Mouse (Mus musculus) forebrain, postnatal 0 days (tissue): ENCODE results near the gene Dok7. TPM values are rescaled to one million over a fixed set of nuclear protein-coding genes. Genes with fewer than 3 reads are reported as not detected.

Source experiments
- ATAC-seq: fragments of 200-750 bp; cut with Nextera tagmentation; 2 replicates; pipeline ENCODE4 v1.8.0; 2017; ENCODE audit warnings: mild to moderate bottlenecking, moderate library complexity
- DNase-seq: peaks from one replicate; pipeline ENCODE4 v3.0.0-alpha.2; 2015
- H3K27ac ChIP-seq: fragments of 300-500 bp; sonication (generic); 2 replicates; pipeline ENCODE4 v1.5.1; 2014; ENCODE audit warnings: low read depth, mild to moderate bottlenecking, antibody characterized with exemption, low read length, moderate library complexity, mixed read lengths
- H3K27me3 ChIP-seq: fragments of 300-500 bp; sonication (generic); 2 replicates; pipeline ENCODE4 v1.6.1; 2014; ENCODE audit warnings: mild to moderate bottlenecking, low read length, mixed read lengths; ENCODE audit not compliant: insufficient read depth
- H3K36me3 ChIP-seq: fragments of 300-500 bp; sonication (generic); 2 replicates; pipeline ENCODE4 v1.6.1; 2014; ENCODE audit warnings: mild to moderate bottlenecking, moderate library complexity; ENCODE audit not compliant: insufficient read depth
- H3K4me1 ChIP-seq: fragments of 300-500 bp; sonication (generic); 2 replicates; pipeline ENCODE4 v1.6.1; 2014; ENCODE audit warnings: antibody characterized with exemption; ENCODE audit not compliant: insufficient read depth
- H3K4me2 ChIP-seq: fragments of 300-500 bp; sonication (generic); 2 replicates; pipeline ENCODE4 v1.6.1; 2014; ENCODE audit warnings: low read depth, mild to moderate bottlenecking, moderate library complexity
- H3K4me3 ChIP-seq: fragments of 300-500 bp; sonication (generic); 2 replicates; pipeline ENCODE4 v1.5.1; 2014; ENCODE audit warnings: low read depth, low read length, mixed read lengths
- H3K9ac ChIP-seq: fragments of 300-500 bp; sonication (generic); 2 replicates; pipeline ENCODE4 v1.6.1; 2014; ENCODE audit warnings: mild to moderate bottlenecking
- H3K9me3 ChIP-seq: fragments of 300-500 bp; sonication (generic); 2 replicates; pipeline ENCODE4 v1.6.1; 2016; ENCODE audit warnings: low read length
- CTCF ChIP-seq: sonication (generic); IDR thresholded peaks from 2 replicates; pipeline ENCODE4 v1.5.1; 2016; ENCODE audit warnings: antibody characterized with exemption, control low read depth, low read depth
- WGBS: fragments of 180-500 bp; shearing (Covaris S2); extraction: QIAGEN DNeasy Blood & Tissue Kit; methylation state at CpG from one replicate; pipeline ENCODE4 v1.1.7; 2014; 5-methylcytosine and 5-hydroxymethylcytosine counted together
- polyA plus RNA-seq: library from polyadenylated mRNA; unstranded; fragments of >200 nt; fragmentation: Nextera tagmentation; extraction: Ambion mirVana; gene quantifications from 2 replicates; pipeline ENCODE4 v1.2.1, GENCODE M21; 2015
- total RNA-seq: library from RNA; depleted of rRNA; stranded (reverse); fragments of >200 nt; gene quantifications from 2 replicates; pipeline ENCODE4 v1.2.3, GENCODE M21; 2014

The Dok7 gene
- total and polyA plus RNA-seq, 2 experiments from 2014 or later: 10.1 to 15.0 TPM

- Histone ChIP-seq H3K27me3 (no peaks in the 10 kb centered on the region), H3K4me3 (no peak overlapping the region), H3K9me3 (no peaks in the 10 kb centered on the region), H3K27ac (no peak overlapping the region), H3K4me2 (no peak overlapping the region), H3K36me3 (no peaks in the 10 kb centered on the region), H3K4me1 (no peaks in the 10 kb centered on the region), H3K9ac (no peak overlapping the region)
- TF ChIP-seq CTCF: no peak
- 81% methylated on average over 3 of the region's 3 CpGs for WGBS
- ATAC-seq (no peak), DNase-seq (no peak)
Observed at GRCm38 (mm10) chr5:35116002-35116401, 59.4 kb downstream of the Dok7 start.

- Histone ChIP-seq H3K27me3 (no peaks in the 10 kb centered on the region), H3K27ac (no peak overlapping the region), H3K4me3 (no peak overlapping the region), H3K4me1 (no peaks in the 10 kb centered on the region), H3K9ac (no peak overlapping the region), H3K9me3 (no peaks in the 10 kb centered on the region), H3K4me2 (no peak overlapping the region), H3K36me3 (no peaks in the 10 kb centered on the region)
- ATAC-seq (no peak), DNase-seq (no peak)
- WGBS: 60% methylated on average over 3 of the region's 3 CpGs
- no peak for TF ChIP-seq CTCF
Observed at GRCm38 (mm10) chr5:35117633-35118032, 61.1 kb downstream of the Dok7 start.

- no peak for ATAC-seq
- 72% methylated on average over 2 of the region's 2 CpGs for WGBS
- Histone ChIP-seq H3K4me3 (no peak overlapping the region), H3K27ac (no peak overlapping the region), H3K4me1 (no peaks in the 10 kb centered on the region), H3K36me3 (no peaks in the 10 kb centered on the region), H3K9ac (no peak overlapping the region), H3K27me3 (no peaks in the 10 kb centered on the region), H3K4me2 (no peak overlapping the region), H3K9me3 (no peaks in the 10 kb centered on the region)
- DNase-seq: no peak
- TF ChIP-seq CTCF: no peak
Observed at GRCm38 (mm10) chr5:35118418-35118817, 61.9 kb downstream of the Dok7 start.

- H3K4me2 ChIP-seq: no peak overlapping the region
- H3K4me1 ChIP-seq: no peaks in the 10 kb centered on the region
- H3K27ac ChIP-seq: no peak overlapping the region
- no peak overlapping the region for H3K4me3 ChIP-seq
- no peaks in the 10 kb centered on the region for H3K27me3 ChIP-seq
- H3K36me3 ChIP-seq: no peaks in the 10 kb centered on the region
- ATAC-seq: no peak
- no peak for DNase-seq
- TF ChIP-seq CTCF: no peak
- no peak overlapping the region for H3K9ac ChIP-seq
- no peaks in the 10 kb centered on the region for H3K9me3 ChIP-seq
- 53% methylated on average over 8 of the region's 8 CpGs for WGBS
Observed at GRCm38 (mm10) chr5:35120024-35120423, 63.5 kb downstream of the Dok7 start.

GRCm38 (mm10) chr5:35129208-35129607 is 72.6 kb downstream of the Dok7 start:
- Histone ChIP-seq H3K27me3 (no peaks in the 10 kb centered on the region), H3K9me3 (no peaks in the 10 kb centered on the region), H3K27ac (peak overlapping the region; percentile 64), H3K9ac (no peak overlapping the region), H3K4me2 (no peak overlapping the region), H3K36me3 (no peaks in the 10 kb centered on the region), H3K4me3 (no peak overlapping the region), H3K4me1 (no peaks in the 10 kb centered on the region; the same call in 1 of the 2 replicates)
- DNase-seq (peak; percentile 83), ATAC-seq (peak; percentile 89)
- 50% methylated on average over 16 of the region's 16 CpGs for WGBS
- TF ChIP-seq CTCF: peak; percentile 25; the same call in 1 of the 2 replicates

- H3K9ac ChIP-seq: no peak overlapping the region
- H3K27me3 ChIP-seq: no peaks in the 10 kb centered on the region
- ATAC-seq: peak; percentile 59
- no peaks in the 10 kb centered on the region for H3K9me3 ChIP-seq
- H3K4me1 ChIP-seq: no peaks in the 10 kb centered on the region; the same call in 1 of the 2 replicates
- H3K4me3 ChIP-seq: no peak overlapping the region
- WGBS: 86% methylated on average over 7 of the region's 7 CpGs
- peak; percentile 54 for DNase-seq
- H3K36me3 ChIP-seq: no peaks in the 10 kb centered on the region
- H3K27ac ChIP-seq: peak overlapping the region; percentile 64
- no peak overlapping the region for H3K4me2 ChIP-seq
- TF ChIP-seq CTCF: peak; percentile 18; the same call in 1 of the 2 replicates
Observed at GRCm38 (mm10) chr5:35129767-35130191, 73.2 kb downstream of the Dok7 start.

- Histone ChIP-seq H3K4me1 (no peaks in the 10 kb centered on the region; the same call in 1 of the 2 replicates), H3K36me3 (no peaks in the 10 kb centered on the region), H3K9me3 (no peaks in the 10 kb centered on the region), H3K9ac (no peak overlapping the region), H3K4me3 (no peak overlapping the region), H3K27me3 (no peaks in the 10 kb centered on the region), H3K27ac (no peak overlapping the region), H3K4me2 (no peak overlapping the region)
- TF ChIP-seq CTCF: peak; percentile 38
- no peak for ATAC-seq
- DNase-seq: no peak
- 27% methylated on average over 1 of the region's 1 CpGs for WGBS
Observed at GRCm38 (mm10) chr5:35131237-35131636, 74.7 kb downstream of the Dok7 start.
